Mouse (Mus musculus) layer of hippocampus, adult 9-11 months (tissue): ENCODE data around the gene Pax2.

Source experiments
- DNase-seq: peaks from one replicate; pipeline ENCODE4 v3.0.0; 2022

Pax2 gene

GRCm38 (mm10) chr19:44749061-44749990 lies 6.5 kb upstream of the Pax2 start:
- DNase-seq, result no peak

DNA sequence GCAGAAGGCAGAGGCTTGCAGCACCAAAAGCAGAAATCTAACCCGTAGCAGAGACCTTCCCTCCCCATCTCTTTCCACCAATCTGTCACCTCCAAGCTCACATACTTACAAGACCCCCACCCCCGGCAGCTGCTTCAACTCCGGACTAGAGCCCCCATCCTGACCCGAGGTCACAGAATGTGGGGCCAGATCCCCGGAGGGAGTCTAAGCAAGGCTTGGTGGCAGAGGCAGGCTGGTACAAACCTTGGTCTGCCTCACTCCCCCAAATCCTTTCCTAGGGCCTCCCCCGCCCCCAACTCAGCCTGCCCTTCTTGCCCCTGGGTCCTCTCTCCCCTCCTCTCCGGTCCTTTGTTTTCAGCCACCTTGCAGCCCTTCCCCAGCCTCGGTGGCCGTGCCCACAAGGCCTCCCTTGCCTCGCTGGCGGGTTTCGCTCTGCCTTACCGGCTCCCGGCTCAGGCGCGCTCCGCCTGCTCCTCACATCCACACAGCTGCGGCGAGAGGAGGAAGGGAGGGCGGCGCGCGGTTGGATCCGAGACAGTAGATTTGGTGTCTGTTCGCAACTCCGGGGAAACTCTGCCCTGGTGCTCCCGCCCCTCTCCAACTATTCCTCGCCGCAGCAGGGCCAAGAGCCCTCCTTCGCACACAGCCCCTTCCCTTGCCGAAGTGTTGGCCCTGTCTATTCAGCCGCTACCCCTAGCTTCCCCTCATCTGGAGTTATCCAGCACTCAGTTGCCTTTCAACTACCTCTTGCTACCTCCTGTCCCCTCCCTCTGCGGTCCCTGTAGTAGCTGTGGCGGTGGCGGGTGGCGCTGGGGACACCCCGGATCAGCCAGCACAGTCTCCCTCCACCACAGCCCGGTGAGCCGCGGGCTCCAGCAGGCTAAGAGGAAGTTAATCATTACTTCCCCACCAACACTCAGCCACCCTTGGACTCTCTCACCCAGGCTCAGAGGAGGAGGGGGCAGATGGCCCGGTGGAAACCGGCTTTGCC lies 5.5 kb upstream of the Pax2 start:
- no peak for DNase-seq

- DNase-seq, result no peak
These were observed 4.8 kb upstream of the Pax2 start for GRCm38 (mm10) chr19:44751042-44751441.

DNA sequence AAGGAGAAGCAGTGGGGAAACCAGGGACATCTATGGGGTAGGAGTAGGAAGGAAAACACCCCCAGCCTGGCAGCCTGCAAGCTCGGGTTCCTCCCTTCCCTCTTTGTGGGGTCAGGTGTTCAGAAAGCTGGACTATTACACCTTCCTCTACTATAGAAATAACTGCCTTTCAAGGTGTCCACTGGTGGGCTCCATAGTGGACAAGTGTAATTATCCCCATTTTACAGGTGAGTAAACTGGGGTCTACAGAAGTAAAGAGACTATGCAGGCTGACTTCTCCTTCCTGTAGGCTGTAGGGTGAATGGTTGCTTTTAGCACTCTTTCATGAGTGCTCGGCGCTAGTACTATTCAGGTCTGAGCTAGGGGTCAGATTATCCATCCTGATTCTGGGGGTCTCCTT lies 4.3 kb upstream of the Pax2 start:
- no peak for DNase-seq

GRCm38 (mm10) chr19:44752056-44752940 lies 3.5 kb upstream of the Pax2 start:
- no peak for DNase-seq

GRCm38 (mm10) chr19:44753361-44753760 lies 2.5 kb upstream of the Pax2 start:
- DNase-seq, result no peak

GRCm38 (mm10) chr19:44754461-44755377 lies 1.1 kb upstream of the Pax2 start:
- DNase-seq, result no peak

GRCm38 (mm10) chr19:44755378-44755692 lies 510 bp upstream of the Pax2 start:
- DNase-seq, result no peak

DNA sequence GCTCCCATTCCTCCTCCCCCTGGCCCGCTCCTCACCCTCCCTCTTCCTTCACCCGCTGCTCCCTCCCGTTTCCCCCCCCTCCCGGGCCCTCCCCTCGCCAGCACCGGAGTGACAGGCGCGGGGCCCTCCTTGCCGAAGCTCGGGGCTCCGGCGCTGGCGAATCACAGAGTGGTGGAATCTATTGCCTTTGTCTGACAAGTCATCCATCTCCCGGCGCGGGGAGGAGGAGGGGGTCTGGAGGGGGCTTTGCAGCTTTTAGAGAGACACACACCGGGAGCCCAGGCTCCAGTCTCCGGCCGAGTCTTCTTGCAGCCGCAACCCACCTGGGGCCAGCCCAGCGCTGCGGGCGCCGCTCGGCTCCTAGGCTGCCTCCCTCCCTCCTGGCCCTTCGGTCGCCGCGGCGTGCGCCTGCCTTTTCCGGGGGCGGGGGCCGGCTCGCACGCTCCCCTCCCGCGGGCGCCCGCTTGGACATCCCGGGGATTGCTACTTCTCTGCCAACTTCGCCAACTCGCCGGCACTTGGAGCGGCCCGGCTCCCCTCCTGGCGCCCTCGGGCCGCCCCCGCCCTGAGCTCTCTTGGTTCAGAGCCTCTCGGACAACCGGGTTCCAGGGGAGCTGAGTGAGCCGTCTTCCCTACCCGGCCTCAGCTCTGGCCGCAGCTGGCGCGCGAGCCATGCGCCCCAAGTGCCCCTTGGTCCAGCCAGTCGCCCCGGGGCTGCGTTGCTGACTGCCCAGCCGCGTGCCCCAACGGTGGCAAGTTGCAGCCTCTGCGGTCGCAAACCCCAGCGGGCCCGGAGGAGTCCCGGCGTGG lies 781 bp downstream of the Pax2 start:
- DNase-seq, result no peak

DNA sequence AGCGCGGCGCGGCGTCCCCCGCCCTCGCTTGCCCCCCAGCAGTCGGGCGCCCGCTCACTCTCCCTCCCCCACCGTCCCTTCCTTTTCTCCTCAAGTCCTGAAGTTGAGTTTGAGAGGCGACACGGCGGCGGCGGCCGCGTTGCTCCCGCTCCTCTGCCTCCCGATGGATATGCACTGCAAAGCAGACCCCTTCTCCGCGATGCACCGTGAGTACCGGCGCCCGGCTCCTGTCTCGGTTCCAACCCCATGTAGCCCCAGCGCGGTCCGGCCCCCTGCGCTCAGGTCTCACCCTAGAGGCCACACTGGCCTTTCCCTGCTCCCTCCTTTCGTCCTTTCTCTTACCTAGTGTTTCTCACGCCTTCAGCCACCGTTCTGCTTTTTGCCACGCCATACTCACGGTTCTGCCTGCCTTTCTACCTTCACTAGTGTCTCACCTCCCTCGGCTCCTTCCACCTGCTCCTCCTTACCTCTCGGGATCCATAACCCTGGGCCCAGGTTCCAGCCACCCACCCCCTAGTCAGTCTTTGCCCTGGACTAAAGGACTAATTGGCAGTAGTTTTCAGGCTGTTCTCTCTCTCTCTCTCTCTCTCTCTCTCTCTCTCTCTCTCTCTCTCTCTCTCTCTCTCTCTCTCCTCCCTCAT lies 1.5 kb downstream of the Pax2 start:
- DNase-seq, result no peak

DNA sequence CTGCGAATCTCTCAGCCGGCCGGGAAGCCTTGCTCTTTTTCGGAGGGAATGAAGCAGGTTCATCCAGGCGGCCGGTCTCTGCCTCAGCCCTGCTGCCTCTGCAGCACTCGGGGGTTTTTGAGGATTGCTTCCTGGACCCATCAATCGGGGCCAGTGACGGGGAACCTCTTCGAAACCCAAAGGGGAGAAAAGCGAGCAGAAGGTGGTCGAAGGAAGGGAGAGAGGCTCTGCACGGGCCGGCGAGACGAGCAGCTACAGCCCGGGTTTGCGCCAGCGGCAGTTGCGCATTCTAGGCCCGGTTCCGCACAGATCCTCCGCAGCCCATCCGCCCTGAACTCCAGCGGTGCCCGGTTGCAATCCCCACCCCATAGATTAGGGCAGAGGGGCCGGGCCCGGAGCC lies 3.0 kb downstream of the Pax2 start:
- no peak for DNase-seq

GRCm38 (mm10) chr19:44759531-44760118 lies 3.8 kb downstream of the Pax2 start:
- DNase-seq, result no peak

GRCm38 (mm10) chr19:44760259-44761131 lies 4.7 kb downstream of the Pax2 start:
- DNase-seq, result no peak

GRCm38 (mm10) chr19:44762121-44762621 lies 6.3 kb downstream of the Pax2 start:
- DNase-seq, result no peak

- no peak for DNase-seq
These were observed 14.6 kb downstream of the Pax2 start for GRCm38 (mm10) chr19:44770268-44771050.

DNA sequence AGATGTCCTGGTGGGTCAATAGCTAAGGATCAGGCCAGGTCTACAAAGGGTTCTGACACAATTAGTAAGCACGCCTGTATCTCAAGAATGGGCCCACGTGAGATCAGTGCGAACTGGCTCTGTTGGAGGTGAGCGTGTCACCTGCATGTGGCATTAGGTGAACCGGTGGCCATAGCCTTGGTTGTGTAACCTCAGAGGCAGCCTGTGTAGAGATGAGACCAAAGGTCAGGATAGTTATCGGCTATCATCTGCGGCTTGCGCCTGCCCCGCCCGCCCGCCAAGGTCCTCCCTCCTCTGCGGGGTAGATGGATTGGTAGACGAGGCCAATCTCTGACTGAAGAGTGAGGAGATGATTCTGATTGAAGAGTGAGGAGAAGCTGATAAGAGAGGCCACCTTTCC lies 15.7 kb downstream of the Pax2 start:
- DNase-seq, result no peak

GRCm38 (mm10) chr19:44781987-44782386 lies 26.1 kb downstream of the Pax2 start:
- no peak for DNase-seq

- DNase-seq, result no peak
These were observed 28.5 kb downstream of the Pax2 start for GRCm38 (mm10) chr19:44784391-44784790.
